Mouse (Mus musculus) frontal cortex, postnatal 14 days (tissue): ENCODE measurements at regions not wholly inside any gene's neighbourhood (a gene's known extent, or its start where the extent isn't known, plus 50 kb on each side); places are given as distances from the start of the nearest gene placed in this dataset.
"Not testable (repeated sequence)": the region's sequence is repeated elsewhere in the genome, so short reads cannot be mapped to it uniquely, and the experiment has no call there.

Experiments
- DNase-seq, 2 experiments: peaks; one replicate each; pipeline ENCODE4 v3.0.0; 2022; ENCODE audit warnings: low spot score in 2 of 2

GRCm38 (mm10) chr14:120754011-120754410, 157.0 kb upstream of the Ipo5 start:
- DNase-seq: no peak

GRCm38 (mm10) chr14:120755389-120755788, 155.6 kb upstream of the Ipo5 start:
- DNase-seq: no peak

DNA sequence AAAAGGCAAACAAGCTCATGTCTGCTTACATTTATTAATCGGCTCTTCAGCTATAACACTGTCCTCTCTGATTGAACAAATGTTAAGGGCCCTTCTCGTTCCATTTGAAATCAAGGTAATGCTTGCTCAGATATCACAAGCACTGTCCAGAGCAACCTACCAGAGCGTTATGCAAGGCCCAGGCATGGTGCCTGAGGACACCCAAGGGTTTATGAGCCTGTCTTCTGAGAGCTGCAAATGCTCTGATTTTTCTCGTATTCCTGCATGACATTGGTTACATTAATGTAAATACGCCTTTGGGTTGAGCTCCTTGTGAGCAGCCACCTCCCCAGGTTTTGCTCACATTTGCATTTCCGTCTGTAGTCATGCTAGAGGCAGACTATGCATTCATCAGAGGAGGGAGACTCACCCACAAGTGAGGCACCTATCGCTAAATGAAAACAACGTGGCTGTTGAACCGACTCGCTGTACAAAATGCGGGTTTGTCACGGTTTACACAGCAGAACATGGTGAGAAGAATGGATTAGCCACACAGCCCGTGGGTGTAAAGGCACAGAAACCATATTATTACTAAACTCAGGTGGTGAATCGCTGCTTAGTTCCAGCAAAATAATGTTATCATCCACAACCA, 152.7 kb upstream of the Ipo5 start:
- DNase-seq: no peak

GRCm38 (mm10) chr14:120762168-120762567, 148.9 kb upstream of the Ipo5 start:
- DNase-seq: no peak

DNA sequence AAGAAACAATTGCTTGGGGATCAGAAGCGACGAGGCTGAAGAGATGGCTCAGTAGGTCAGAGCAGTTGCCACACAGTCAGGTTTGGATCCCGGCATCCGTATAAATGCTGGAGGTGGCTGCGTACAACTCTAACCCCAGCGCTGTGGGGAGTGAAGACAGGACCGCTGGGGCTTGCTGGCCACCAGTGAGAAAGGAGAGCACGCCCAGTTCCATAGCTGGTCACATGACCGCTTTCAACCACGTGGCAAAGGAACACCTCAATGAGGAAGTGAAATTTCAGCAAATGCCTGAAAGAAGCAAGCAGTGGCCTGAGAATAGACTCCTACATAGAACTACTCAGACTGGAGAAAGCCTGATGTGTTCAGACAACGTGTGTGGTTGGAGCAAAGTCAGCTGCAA, 148.3 kb upstream of the Ipo5 start:
- DNase-seq: no peak

DNA sequence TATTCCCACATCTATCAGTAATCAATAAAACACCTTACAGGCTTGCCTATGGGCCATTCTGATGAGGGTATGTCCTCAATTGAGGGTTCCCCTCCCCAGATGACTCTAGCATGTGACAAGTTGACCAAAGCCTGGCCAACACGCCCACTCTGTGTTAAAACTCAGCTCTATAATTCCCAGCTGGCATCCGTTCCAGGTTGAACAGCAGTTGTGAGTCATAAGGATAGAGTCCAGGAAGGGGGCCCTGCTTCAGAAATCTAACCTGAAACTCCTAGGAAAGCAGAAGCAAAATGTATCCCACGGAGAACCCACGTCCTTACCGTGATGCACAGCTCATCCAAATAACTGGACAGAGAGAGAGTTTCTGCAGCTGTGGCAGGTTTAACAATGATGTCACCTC, 147.2 kb upstream of the Ipo5 start:
- no peak for DNase-seq

DNA sequence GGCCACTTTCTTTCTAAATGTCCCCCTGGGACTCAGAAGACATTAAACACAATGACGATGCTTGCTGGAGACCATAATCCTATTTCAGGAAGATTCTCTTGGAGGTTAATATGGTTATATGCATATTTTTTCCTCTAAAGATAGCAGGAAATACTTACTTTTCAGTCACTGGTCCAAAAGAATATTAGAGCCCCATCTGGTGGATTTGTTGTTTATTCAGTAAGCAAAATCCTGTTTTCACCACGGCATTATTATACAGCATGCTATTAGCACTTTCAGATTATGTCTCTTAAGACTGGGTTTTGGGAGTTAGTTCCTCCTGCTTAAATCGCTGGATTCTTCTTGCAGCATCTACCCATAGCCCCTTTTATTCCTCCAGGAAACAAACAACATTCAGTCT, 146.6 kb upstream of the Ipo5 start:
- no peak for DNase-seq

- DNase-seq: no peak
Observed at GRCm38 (mm10) chr14:120766451-120766850, 144.6 kb upstream of the Ipo5 start.

DNA sequence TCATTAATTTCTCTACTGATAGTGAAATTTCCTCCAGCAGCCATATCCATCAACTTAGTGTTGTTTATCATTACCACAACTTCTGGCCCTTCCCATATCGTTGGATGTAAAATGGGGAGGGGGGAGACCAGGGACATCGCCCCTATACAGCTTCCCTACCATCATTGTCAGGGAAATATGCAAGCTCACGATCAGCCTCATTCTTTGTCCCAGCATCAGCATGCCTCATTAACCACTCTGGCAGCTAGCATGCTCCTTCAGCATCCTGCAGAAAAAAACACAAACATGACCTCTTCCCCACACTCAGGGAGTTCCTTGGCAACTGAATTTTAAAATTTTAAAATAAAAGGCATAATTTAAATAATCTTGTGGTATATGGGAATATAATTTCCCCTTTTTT, 140.4 kb upstream of the Ipo5 start:
- DNase-seq: no peak

DNA sequence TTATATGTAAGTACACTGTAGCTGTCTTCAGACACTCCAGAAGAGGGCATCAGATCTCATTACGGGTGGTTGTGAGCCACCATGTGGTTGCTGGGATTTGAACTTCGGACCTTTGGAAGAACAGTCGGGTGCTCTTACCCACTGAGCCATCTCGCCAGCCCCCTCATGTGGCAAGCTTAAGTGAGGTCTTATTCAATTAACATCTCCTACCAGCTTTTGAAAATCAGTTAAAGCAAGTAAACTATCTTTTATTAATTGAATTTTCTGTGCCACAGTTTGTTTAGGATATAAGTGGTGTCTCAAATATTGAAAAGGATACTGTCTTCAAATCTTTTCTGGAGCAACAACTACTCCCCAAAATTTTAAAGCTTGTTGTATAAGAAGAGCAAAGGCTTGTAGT, 138.0 kb upstream of the Ipo5 start:
- DNase-seq: not testable (repeated sequence)

- DNase-seq: no peak
Observed at GRCm38 (mm10) chr14:120791828-120792554, 119.0 kb upstream of the Ipo5 start.

DNA sequence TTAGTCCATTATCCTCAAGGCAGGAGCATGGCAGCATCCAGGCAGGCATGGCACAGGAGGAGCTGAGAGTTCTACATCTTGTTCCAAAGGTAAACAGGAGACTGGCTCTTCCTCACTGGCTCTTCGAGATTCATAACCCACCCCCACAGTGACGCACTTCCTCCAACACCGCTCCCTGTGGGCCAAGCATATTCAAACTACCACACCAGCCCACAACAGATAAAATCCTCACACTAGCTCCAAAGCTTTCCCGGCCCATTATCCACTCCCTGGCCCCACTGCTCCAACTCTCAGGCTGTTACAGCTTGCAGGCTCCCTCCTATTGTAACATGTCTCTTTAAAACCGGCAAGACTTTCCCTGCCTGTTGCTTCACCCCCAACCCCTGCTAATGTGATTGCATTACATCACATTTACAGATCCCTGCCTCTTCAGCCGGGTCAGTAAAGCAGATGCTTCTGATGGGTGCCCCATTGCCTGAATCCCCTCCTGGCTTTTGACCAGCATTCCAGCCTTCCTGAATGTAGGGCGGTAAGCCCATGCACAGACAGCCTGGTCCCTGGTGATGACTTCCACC, 113.0 kb upstream of the Ipo5 start:
- no peak for DNase-seq

DNA sequence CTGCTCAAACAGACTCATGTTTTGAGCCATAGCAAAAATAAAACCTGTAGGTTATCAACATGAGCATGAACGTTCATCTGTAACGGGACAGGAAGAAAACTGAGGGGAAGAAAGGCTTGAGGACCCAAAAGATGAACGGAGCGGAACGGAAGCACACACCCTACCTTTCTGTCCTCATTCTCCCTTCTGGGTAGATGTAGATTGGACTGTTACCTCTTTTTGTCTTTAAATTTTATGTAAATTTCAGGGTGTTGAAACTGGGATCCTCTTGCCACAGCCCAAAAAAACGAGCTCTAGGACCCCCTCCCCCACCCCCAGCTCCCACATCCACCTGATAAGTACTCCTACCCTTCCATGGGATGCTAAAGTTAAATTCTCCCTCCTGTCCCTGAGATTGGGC, 107.8 kb upstream of the Ipo5 start:
- no peak for DNase-seq

GRCm38 (mm10) chr14:120803739-120804138, 107.3 kb upstream of the Ipo5 start:
- no peak for DNase-seq

DNA sequence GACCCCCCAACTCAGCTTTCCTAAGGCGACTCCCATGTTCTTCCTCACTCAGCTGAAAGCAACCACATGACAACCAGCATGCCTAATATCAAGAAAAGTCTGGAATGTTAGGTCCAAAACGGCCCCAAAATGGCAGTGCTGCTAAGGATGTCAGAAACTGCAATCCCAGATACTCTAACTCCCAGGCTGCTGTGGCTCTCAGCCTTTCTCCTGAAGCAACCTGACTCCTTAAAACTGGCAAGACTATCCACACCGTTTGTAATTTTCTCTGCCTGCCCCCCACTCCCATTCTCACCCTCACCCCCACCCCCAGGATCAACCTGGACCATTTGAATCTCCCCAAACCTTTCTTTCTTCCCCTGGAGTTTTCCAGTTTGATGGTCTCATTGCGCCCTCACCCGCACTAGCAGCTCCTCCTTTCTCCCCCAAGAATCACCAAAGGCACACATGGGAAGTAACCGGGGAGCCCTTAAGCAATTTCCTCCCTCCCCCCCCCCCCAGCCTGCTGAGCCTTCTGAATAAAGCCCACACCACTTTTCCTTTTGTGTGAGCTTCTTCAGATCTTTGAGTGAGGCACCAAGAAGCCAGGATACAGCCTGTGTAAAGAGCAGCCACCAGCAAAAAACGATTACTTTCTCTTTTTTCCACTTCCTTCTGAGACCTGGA, 106.7 kb upstream of the Ipo5 start:
- DNase-seq: no peak

GRCm38 (mm10) chr14:120805137-120805536, 105.9 kb upstream of the Ipo5 start:
- no peak for DNase-seq

DNA sequence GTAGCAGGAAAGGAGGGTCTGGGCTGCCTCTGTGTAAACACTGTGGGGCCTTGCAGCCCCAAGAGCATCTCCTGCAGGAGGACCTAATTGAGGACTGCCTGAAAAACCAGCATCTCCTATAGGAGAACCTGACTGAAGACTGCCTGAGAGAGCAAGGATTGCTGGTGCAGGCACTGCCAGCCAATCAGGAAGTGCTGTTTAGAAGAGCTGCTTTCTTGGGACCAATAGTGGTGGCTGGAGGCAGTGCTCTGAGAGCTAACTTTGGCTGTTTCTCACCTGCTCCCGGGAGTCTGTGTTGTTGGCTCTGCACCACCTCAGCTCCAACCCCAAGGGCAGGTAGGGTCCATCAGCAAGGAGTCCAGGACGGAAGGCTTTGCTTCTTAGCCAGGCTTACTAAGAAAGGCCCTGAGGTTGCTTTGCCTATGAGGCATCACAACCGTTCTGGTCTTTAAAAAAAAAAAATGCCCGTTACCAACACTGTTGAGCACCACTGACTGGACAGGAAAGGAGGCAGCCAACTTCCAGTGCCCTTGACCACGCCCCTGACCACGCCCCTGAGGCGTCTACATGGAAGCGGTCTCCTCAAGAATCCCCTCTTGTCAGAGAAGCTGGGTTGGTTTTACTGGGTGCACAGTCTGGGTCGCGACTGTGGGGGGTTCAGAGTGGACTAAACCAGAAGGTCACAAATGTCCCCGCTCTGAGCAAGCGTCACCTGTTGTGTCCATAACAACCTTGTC, 105.0 kb upstream of the Ipo5 start:
- not testable (repeated sequence) for DNase-seq

- no peak for DNase-seq
Observed at GRCm38 (mm10) chr14:120806553-120806893, 104.5 kb upstream of the Ipo5 start.

DNA sequence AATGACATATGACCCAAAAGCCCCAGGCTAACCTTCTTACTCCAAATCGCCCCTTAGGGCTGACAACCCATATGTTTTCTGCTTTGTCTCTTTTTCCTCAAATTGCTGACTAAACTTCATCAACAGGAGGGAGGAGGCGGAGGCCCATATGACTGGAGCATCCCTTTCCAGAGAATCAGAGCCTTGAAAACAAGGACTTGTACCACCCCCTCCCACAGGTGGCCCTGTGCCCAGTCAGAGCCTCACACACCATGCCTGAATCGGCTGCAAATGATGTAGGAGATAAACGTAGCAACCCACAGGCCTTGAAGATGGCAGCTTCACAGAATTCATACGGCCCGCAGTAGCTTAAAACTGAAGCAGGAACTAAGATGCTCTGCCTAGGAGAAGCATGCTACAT, 101.7 kb upstream of the Ipo5 start:
- peak; percentile 52 to 53 for DNase-seq

DNA sequence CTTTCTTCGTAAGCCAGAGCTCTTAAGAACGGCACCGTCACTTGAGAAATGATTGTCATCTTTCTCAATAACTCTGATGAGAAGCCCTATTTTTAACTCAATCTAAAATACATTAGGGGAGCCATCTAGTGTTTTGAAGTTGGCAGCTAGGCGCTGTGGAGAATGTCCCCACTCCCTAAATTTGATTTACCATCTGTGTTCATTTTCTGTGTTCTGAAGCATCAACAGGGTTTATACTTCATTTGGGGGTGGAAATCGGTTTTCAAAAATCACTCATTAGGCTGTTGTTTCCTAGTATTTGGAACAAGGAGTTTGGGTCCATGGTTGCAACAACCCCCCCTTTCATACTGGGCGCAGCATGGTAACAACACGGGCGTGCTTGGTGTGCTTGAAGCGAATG, 97.1 kb upstream of the Ipo5 start:
- DNase-seq: no peak

- DNase-seq: not testable (repeated sequence)
Observed at GRCm38 (mm10) chr14:120815126-120815525, 95.9 kb upstream of the Ipo5 start.

DNA sequence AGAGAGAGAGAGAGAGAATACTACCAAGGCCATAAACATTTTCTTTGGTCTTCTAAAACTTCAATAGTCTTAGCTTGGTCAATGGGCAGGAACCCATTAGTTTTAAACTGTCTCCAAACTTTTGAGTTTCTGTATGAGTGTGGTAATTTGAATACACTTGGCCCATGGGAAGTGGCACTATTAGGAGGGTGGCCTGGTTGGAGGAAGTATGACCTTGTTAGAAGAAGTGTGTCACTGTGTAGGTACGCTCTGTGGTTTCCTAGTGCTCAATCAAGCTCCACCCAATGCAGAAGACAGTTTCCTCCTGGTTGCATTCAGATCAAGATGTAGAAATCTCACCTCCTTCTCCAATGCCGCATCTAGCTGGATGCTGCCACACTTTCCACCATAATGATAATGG, 94.5 kb upstream of the Ipo5 start:
- no peak for DNase-seq
